Mouse (Mus musculus) liver, embryonic 11.5 days (tissue): ENCODE results near the gene Zc3h7b. TPM values are rescaled to one million over a fixed set of nuclear protein-coding genes. Genes with fewer than 3 reads are reported as not detected.
A peak's percentile ranks its signal among the peaks of the same experiment; 100 is the strongest.
"Not testable (repeated sequence)": the region's sequence is repeated elsewhere in the genome, so short reads cannot be mapped to it uniquely, and the experiment has no call there.

Experiments used
- ATAC-seq: fragments of 200-750 bp; cut with Nextera tagmentation; replicated peaks from 2 replicates; pipeline ENCODE4 v1.8.0; 2017; ENCODE audit warnings: moderate number of reproducible peaks, mild to moderate bottlenecking, moderate TSS enrichment, moderate library complexity; ENCODE audit not compliant: low FRiP score
- DNase-seq: peaks from one replicate; pipeline ENCODE4 v3.0.0-alpha.2; 2017; ENCODE audit warnings: low spot score
- H3K27ac ChIP-seq: fragments of 300-500 bp; sonication (generic); 2 replicates; pipeline ENCODE4 v1.5.1; 2014; ENCODE audit warnings: mild to moderate bottlenecking, low read depth, low read length, control low read depth
- H3K27me3 ChIP-seq: fragments of 300-500 bp; sonication (generic); replicated peaks from 2 replicates; pipeline ENCODE4 v1.6.1; 2014; ENCODE audit warnings: low read length, mixed read lengths; ENCODE audit not compliant: control insufficient read depth, insufficient read depth
- H3K36me3 ChIP-seq: fragments of 300-500 bp; sonication (generic); 2 replicates; pipeline ENCODE4 v1.6.1; 2014; ENCODE audit warnings: mild to moderate bottlenecking, low read length, moderate library complexity, mixed read lengths; ENCODE audit not compliant: control insufficient read depth, insufficient read depth
- H3K4me1 ChIP-seq: fragments of 300-500 bp; sonication (generic); replicated peaks from 2 replicates; pipeline ENCODE4 v1.6.1; 2014; ENCODE audit warnings: low read length, mixed read lengths; ENCODE audit not compliant: control insufficient read depth, insufficient read depth
- H3K4me2 ChIP-seq: fragments of 300-500 bp; sonication (generic); 2 replicates; pipeline ENCODE4 v1.6.1; 2014; ENCODE audit warnings: mild to moderate bottlenecking, control low read depth, moderate library complexity
- H3K4me3 ChIP-seq: fragments of 300-500 bp; sonication (generic); 2 replicates; pipeline ENCODE4 v1.5.1; 2014; ENCODE audit warnings: low read depth, low read length, control low read depth
- H3K9ac ChIP-seq: fragments of 300-500 bp; sonication (generic); 2 replicates; pipeline ENCODE4 v1.6.1; 2014; ENCODE audit warnings: low read depth, low read length, control low read depth
- H3K9me3 ChIP-seq: fragments of 300-500 bp; sonication (generic); 2 replicates; pipeline ENCODE4 v1.6.1; 2016; ENCODE audit warnings: low read length, inconsistent platforms, mixed read lengths; ENCODE audit not compliant: control insufficient read depth
- WGBS: fragments of 180-500 bp; shearing (Covaris S2); extraction: QIAGEN DNeasy Blood & Tissue Kit; methylation state at CpG from one replicate; pipeline ENCODE4 v1.1.7; 2014; 5-methylcytosine and 5-hydroxymethylcytosine counted together
- polyA plus RNA-seq: library from polyadenylated mRNA; unstranded; fragments of >200 nt; fragmentation: Nextera tagmentation; extraction: Ambion mirVana; gene quantifications from 2 replicates; pipeline ENCODE4 v1.2.1, GENCODE M21; 2014

Gene Zc3h7b
- polyA plus RNA-seq, 1 experiment from 2014 or later = 24.2 TPM

GRCm38 (mm10) chr15:81725965-81726364 is 18.9 kb upstream of the Zc3h7b start:
- no peak overlapping the region for H3K4me3 ChIP-seq
- peaks cover 10% of the 10 kb centered on the region for H3K4me1 ChIP-seq
- no peak overlapping the region for H3K9ac ChIP-seq
- no peak overlapping the region for H3K27ac ChIP-seq
- DNase-seq (no peak), ATAC-seq (no peak)
- 93% methylated on average over 8 of the region's 8 CpGs for WGBS
- no peaks in the 10 kb centered on the region for H3K27me3 ChIP-seq
- H3K9me3 ChIP-seq = no peaks in the 10 kb centered on the region
- no peak overlapping the region for H3K4me2 ChIP-seq
- H3K36me3 ChIP-seq = peaks cover 43% of the 10 kb centered on the region

DNA sequence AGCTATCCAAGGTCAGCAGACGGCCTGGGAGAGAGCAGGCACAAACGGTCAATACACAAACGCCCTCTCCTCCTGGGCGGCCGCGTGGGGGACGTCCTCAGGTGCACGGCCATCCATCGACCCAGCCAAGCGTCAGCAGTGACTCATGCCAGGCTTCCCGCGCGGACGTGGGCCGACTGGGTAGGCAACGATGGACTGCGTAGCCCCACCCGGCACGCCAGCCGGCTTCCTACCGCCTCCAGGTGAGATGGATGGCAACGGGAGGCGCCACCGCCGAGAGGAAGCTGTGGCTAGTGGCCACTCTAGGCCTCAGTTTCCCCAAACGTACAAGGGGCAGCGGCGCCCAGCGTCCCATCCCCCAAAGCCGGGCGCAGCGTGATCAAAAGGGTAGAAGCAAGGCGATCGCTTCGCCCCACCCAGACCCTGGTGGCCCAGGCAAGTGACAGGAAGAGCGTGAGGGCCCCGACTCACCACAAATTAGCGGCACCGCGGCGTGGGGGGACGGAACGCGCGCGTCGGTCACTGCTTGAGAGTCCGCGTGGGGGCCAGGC is 15.5 kb upstream of the Zc3h7b start:
- Histone ChIP-seq H3K9ac (peak overlapping the region; percentile 96), H3K36me3 (peaks cover 16% of the 10 kb centered on the region), H3K9me3 (no peaks in the 10 kb centered on the region), H3K4me1 (peaks cover 10% of the 10 kb centered on the region), H3K4me2 (peak overlapping the region; percentile 82), H3K27ac (peak overlapping the region; percentile 74), H3K27me3 (no peaks in the 10 kb centered on the region), H3K4me3 (peak overlapping the region; percentile 90)
- under 1% methylated on average over 49 of the region's 49 CpGs for WGBS
- ATAC-seq (peak; percentile 51), DNase-seq (peak; percentile 49)

- Histone ChIP-seq H3K36me3 (peaks cover 13% of the 10 kb centered on the region), H3K9me3 (no peaks in the 10 kb centered on the region), H3K27me3 (no peaks in the 10 kb centered on the region), H3K4me3 (peak overlapping the region; percentile 90), H3K4me2 (peak overlapping the region; percentile 82), H3K4me1 (peaks cover 10% of the 10 kb centered on the region), H3K27ac (peak overlapping the region; percentile 74), H3K9ac (peak overlapping the region; percentile 96)
- ATAC-seq (peak; percentile 99), DNase-seq (peak; percentile 98)
- 5% methylated on average over 41 of the region's 41 CpGs for WGBS
Observed at GRCm38 (mm10) chr15:81729792-81730635, 14.8 kb upstream of the Zc3h7b start.

GRCm38 (mm10) chr15:81735075-81735474 is 9.8 kb upstream of the Zc3h7b start:
- Histone ChIP-seq H3K9ac (no peak overlapping the region), H3K9me3 (no peaks in the 10 kb centered on the region), H3K4me3 (no peak overlapping the region), H3K36me3 (no peaks in the 10 kb centered on the region), H3K27ac (no peak overlapping the region), H3K4me2 (no peak overlapping the region), H3K27me3 (no peaks in the 10 kb centered on the region), H3K4me1 (no peaks in the 10 kb centered on the region)
- no peak for ATAC-seq
- 48% methylated on average over 3 of the region's 3 CpGs for WGBS
- no peak for DNase-seq

GRCm38 (mm10) chr15:81739296-81739695 is 5.6 kb upstream of the Zc3h7b start:
- Histone ChIP-seq H3K27me3 (no peaks in the 10 kb centered on the region), H3K36me3 (no peaks in the 10 kb centered on the region), H3K4me2 (no peak overlapping the region), H3K4me1 (peaks cover 4% of the 10 kb centered on the region; the same call in 1 of the 2 replicates), H3K27ac (no peak overlapping the region), H3K9me3 (no peaks in the 10 kb centered on the region), H3K9ac (no peak overlapping the region), H3K4me3 (no peak overlapping the region)
- WGBS = 68% methylated on average over 3 of the region's 3 CpGs
- no peak for DNase-seq
- ATAC-seq = no peak

DNA sequence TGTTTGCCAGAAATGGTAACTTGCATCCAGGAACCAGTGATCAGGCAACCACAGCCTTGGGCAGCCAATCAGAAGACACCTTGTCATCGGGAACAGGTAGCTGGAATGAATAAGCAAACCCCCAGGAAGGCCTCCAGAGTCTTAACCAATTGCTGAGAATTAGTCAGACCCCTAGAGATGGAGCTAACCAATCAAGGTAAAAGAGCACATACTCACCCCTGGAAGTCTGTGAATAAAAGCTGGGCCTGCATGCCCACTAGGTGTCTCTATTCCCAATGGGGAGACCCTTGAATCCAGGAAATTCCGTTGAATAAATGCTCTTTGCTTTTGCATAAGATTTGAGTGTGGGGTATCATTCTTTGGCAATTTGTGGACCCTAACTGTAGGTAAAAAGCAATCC is 4.9 kb upstream of the Zc3h7b start:
- WGBS = 16% methylated on average over 2 of the region's 2 CpGs
- Histone ChIP-seq H3K36me3 (no peaks in the 10 kb centered on the region), H3K27me3 (no peaks in the 10 kb centered on the region), H3K27ac (no peak overlapping the region), H3K9ac (no peak overlapping the region), H3K4me3 (no peak overlapping the region), H3K4me2 (no peak overlapping the region), H3K4me1 (peaks cover 6% of the 10 kb centered on the region; the same call in 1 of the 2 replicates), H3K9me3 (no peaks in the 10 kb centered on the region)
- DNase-seq = no peak
- no peak for ATAC-seq

GRCm38 (mm10) chr15:81742368-81742767 is 2.5 kb upstream of the Zc3h7b start:
- H3K27me3 ChIP-seq, H3K9ac ChIP-seq, H3K9me3 ChIP-seq, H3K4me3 ChIP-seq, H3K27ac ChIP-seq, ATAC-seq, H3K36me3 ChIP-seq, H3K4me2 ChIP-seq, DNase-seq: not testable (repeated sequence)
- H3K4me1 ChIP-seq = peaks cover 10% of the 10 kb centered on the region
- 34% methylated on average over 2 of the region's 2 CpGs for WGBS

GRCm38 (mm10) chr15:81745601-81746114 is 801 bp downstream of the Zc3h7b start:
- Histone ChIP-seq H3K36me3 (no peaks in the 10 kb centered on the region), H3K4me1 (peaks cover 12% of the 10 kb centered on the region), H3K9ac (peak overlapping the region; percentile 94), H3K27me3 (no peaks in the 10 kb centered on the region), H3K9me3 (no peaks in the 10 kb centered on the region), H3K4me3 (peak overlapping the region; percentile 79), H3K27ac (peak overlapping the region; percentile 85), H3K4me2 (peak overlapping the region; percentile 91)
- DNase-seq (peak; percentile 75), ATAC-seq (peak; percentile 53)
- 1% methylated on average over 33 of the region's 33 CpGs for WGBS
